Mouse (Mus musculus) inflammation-experienced regulatory T-cells, adult 6 months (primary cell): ENCODE results near the gene Cdc27. TPM values are rescaled to one million over a fixed set of nuclear protein-coding genes. Genes with fewer than 3 reads are reported as not detected.
"Not testable (repeated sequence)": the region's sequence is repeated elsewhere in the genome, so short reads cannot be mapped to it uniquely, and the experiment has no call there.

ENCODE experiments used
- ATAC-seq: one replicate; pipeline ENCODE4 v1.8.0; 2017
- polyA plus RNA-seq, 3 experiments: library from polyadenylated mRNA; unstranded; fragments of 100-300 nt; shearing (Covaris generic); gene quantifications; one replicate each; pipeline ENCODE4 v1.2.1; 2017

Cdc27 gene
- polyA plus RNA-seq, 3 experiments from 2014 or later = 17.1 to 26.3 (median 17.5) TPM

- ATAC-seq = not testable (repeated sequence)
Measured at GRCm38 (mm10) chr11:104570515-104570914, 20.1 kb upstream of the Cdc27 start.

- no peak for ATAC-seq
Measured at GRCm38 (mm10) chr11:104568326-104568725, 17.9 kb upstream of the Cdc27 start.

DNA sequence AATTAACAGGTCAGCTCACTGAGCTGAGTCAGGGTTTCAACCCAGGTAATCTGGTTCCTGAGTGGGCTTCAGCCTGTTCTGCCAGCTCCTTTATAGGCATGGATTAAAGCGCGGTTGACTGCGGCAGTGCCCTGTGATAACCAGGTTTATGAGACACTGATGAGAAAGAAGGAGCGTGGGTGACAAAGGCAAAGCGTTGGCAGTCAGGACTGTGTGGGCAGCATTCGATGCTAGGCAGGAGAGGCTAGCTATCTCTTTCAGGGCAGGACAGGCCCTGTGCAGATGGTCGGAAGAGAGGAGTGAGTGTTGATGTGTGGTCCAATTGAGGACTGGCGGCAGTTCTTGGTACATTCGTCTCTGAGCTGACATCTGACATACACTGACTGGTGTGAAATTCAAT lies 17.3 kb upstream of the Cdc27 start:
- no peak for ATAC-seq

DNA sequence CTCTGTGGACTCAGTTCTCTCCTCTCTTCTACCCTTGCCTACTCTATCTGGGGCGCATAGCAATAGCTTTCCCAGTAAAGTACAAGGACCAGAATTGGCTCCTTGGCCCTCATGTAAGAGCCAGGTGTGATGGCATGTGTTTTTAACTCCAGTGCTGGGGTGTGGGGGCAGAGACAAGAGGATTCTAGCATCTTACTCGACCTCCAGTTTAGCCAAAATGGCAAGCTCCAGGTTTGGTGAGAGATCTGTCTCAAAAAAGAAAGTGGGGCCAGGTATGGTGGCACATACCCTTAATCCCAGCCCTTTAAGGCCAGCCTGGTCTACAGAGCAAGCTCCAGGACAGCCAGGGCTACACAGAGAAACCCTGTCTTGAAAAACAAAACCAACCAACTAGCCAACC lies 16.4 kb upstream of the Cdc27 start:
- no peak for ATAC-seq

- ATAC-seq = no peak
Measured at GRCm38 (mm10) chr11:104566097-104566496, 15.7 kb upstream of the Cdc27 start.

- no peak for ATAC-seq
Measured at GRCm38 (mm10) chr11:104565172-104565571, 14.8 kb upstream of the Cdc27 start.

- no peak for ATAC-seq
Measured at GRCm38 (mm10) chr11:104563496-104563895, 13.1 kb upstream of the Cdc27 start.

GRCm38 (mm10) chr11:104560971-104561370 lies 10.6 kb upstream of the Cdc27 start:
- no peak for ATAC-seq

DNA sequence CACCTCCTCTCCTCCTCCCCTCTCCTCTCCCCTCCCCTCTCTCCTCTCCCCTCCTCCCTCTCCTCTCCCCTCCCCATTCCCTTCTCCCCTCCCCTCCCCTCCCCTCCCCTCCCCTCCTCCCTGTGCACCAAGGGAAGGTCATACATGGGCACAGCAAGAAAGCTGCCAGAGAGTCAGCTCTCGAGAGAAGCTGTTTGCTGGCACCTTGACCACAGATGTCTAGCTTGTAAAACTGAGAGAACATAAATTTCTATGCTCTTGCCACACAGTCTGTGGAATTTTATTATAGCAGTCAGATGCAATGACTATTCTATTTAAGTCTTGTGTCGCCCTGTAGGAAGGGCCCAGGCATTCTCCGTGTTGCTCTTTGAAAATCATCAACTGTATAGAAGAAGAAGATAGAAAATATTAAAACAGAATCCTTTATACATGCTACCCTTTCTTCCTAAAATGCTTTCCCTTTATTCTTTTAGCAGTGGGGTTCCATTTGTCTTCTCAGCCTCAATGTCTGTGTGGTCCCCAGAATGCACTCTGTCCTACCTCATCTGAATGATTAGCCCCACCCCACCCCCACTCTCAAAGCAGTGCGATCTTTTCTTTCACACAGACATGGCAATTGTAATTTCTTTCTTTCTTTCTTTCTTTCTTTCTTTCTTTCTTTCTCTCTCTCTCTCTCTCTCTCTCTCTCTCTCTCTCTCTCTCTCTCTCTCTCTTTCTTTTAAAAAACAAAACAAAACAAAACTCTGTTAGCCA lies 8.4 kb upstream of the Cdc27 start:
- ATAC-seq = no peak

- no peak for ATAC-seq
Measured at GRCm38 (mm10) chr11:104558065-104558464, 7.6 kb upstream of the Cdc27 start.

- ATAC-seq = peak; percentile 46
Measured at GRCm38 (mm10) chr11:104549438-104550405, 698 bp downstream of the Cdc27 start.

DNA sequence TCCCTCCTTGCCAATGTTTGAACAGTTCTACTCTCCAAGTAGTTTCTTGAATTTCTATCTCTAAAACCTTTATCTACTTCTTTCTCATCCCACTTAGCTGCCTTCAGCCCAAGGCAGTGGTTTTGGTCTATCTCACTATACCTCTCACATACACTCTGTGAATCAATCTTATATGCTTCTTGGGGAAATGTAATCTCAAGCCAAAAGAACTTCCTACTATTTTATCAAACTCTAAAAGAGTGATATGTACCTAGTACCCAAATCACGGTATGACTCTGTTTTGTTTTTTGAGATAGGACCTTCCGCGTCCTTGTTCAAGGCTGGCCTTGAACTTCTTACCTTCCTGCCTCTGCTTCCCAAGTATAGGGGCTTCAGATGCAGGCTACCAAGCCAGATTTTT lies 2.9 kb downstream of the Cdc27 start:
- no peak for ATAC-seq

GRCm38 (mm10) chr11:104544507-104544906 lies 5.9 kb downstream of the Cdc27 start:
- no peak for ATAC-seq

DNA sequence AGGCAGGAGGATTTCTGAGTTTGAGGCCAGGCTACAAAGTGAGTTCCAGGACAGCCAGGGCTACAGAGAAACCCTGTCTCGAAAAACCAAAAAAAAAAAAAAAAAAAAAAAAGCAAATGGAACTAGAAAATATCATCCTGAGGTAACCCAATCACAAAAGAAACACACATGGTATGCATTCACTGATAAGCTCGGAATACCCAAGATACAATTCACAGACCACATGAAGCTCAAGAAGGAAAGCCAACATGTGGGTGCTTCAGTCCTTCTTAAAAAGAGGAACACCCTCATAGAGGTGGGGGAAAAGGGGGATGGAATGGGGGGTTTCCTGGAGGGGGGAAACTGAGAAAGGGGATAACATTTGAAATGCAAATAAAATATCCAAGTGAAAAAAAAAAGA lies 7.1 kb downstream of the Cdc27 start:
- not testable (repeated sequence) for ATAC-seq

DNA sequence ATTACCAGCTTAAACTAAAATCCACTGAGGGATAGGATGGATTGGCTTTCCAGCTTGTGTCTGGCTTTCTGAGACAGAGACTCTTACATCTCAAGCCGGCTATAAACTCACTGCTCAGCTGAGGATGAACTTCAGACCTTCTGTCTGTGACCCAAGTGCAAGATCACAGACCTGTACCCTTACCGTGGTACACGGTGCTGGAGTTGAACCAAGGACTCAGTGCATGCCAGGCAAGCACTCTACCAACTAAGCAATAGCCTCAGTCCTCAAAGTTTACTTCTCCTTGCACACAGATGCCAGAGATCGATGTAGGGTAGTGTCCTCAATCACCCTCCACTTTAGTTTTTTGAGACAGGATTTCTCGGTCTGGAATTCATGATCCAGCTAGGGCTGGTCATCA lies 10.6 kb downstream of the Cdc27 start:
- ATAC-seq = no peak

DNA sequence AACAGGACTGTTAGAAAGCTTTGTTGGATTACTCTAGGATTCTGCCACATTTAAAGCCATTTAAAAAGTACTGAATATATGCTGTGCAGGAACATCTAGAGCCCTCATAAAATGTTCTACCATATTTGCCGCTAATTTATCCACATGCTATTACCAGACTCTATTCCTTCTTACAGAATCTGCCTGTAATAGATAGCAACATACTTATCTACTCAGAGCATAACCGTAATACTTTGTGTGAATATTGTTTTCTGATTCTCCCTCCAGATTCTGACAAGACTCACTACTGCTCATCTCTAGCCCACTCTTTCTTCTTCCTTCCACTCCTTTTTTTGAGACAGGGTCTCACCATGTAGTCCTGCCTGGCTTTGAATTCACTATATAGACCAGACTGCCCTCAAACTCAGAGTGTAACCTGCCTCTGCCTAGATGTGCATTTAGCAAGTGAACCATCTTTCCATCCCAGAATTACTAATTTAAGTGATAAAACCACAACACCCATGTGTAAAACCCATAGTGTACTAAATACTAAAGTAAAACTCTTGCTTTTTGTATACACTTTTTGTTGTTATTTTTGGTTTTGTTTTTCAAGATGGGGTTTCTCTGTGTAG lies 12.4 kb downstream of the Cdc27 start:
- no peak for ATAC-seq

DNA sequence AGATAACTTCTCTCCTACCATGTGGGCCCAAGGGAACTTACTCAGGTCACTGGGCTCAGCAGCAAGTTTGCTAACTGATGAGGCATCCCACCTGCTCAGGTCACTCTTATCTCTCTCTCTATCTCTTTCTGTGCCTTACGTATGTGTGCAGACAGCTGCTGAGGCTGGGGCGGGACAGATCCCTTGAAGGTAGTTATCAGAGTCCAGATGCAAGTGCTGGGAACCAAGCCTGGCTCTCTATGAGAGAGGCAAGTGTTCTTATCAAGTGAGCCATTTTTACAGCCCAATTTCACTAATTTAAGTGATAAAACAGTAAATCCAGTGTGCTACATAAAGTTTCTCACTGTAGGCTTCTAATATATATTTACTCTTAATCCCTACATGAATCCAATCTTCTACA lies 13.6 kb downstream of the Cdc27 start:
- no peak for ATAC-seq

GRCm38 (mm10) chr11:104525935-104526334 lies 24.5 kb downstream of the Cdc27 start:
- ATAC-seq = no peak

GRCm38 (mm10) chr11:104512436-104512835 lies 38.0 kb downstream of the Cdc27 start:
- ATAC-seq = no peak

GRCm38 (mm10) chr11:104510606-104511005 lies 39.8 kb downstream of the Cdc27 start:
- no peak for ATAC-seq

DNA sequence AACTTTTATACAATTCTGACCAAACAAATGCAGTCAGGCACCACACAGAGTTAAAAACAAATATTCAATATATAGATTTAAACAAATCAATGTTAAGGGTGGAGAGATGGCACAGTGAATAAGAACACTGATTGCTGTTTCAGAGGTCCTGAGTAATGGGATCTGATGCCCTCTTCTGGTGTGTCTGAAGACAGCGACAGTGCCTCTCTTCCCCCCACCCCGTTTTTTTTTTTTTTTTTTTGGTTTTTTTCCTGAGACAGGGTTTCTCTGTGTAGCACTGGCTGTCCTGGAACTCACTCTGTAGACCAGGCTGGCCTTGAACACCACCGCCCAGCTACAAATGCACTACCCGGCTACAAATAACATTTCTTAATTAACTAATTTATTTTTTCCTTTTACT lies 42.0 kb downstream of the Cdc27 start:
- no peak for ATAC-seq

- ATAC-seq = no peak
Measured at GRCm38 (mm10) chr11:104488292-104488691, 62.1 kb downstream of the Cdc27 start.

- ATAC-seq = no peak
Measured at GRCm38 (mm10) chr11:104481971-104482370, 68.4 kb downstream of the Cdc27 start.
